Mouse (Mus musculus): ENCODE data around the gene Adamts13.

Gene Adamts13

GRCm38 (mm10) chr2:26973116-26973515 is at the start of gene Adamts13:
Gene Adamts13, plus strand, starts transcription at chr2:26973416.
- CTCF ChIA-PET: no interaction called here

- CTCF ChIA-PET: interaction anchor here (0.6 kb wide), 1 partner anchor 27 kb away, joined by 3 read pairs; no protein-coding TSS in a partner anchor
Observed at GRCm38 (mm10) chr2:26927745-26928476, 45.3 kb upstream of the Adamts13 start.

- CTCF ChIA-PET: interaction anchor here (0.6 to 1.0 kb wide), 2 partner anchors 14 to 108 kb away, joined by 3 read pairs; partner anchors contain the start of gene Surf1
Observed at GRCm38 (mm10) chr2:26930390-26930789, 42.8 kb upstream of the Adamts13 start.

- CTCF ChIA-PET: interaction anchor here (0.6 kb wide), 1 partner anchor 14 kb away, joined by 3 read pairs; no protein-coding TSS in a partner anchor
Observed at GRCm38 (mm10) chr2:26932473-26933303, 40.5 kb upstream of the Adamts13 start.

GRCm38 (mm10) chr2:26933304-26934055 is 39.7 kb upstream of the Adamts13 start, which contains the start of the genes Surf4 and Stkld1:
Gene Surf4, minus strand, starts transcription at chr2:26933928.
Gene Stkld1, plus strand, starts transcription at chr2:26934047.
- CTCF ChIA-PET: interaction anchor here (0.6 kb wide), 1 partner anchor 15 kb away, joined by 3 read pairs; no protein-coding TSS in a partner anchor

- CTCF ChIA-PET: interaction anchor here (0.7 kb wide), 1 partner anchor 370 kb away, joined by 4 read pairs; no protein-coding TSS in a partner anchor
Observed at GRCm38 (mm10) chr2:26935286-26935685, 37.9 kb upstream of the Adamts13 start.

- CTCF ChIA-PET: interaction anchor here (0.8 kb wide), 1 partner anchor 499 kb away, joined by 3 read pairs; no protein-coding TSS in a partner anchor
Observed at GRCm38 (mm10) chr2:26936425-26936824, 36.8 kb upstream of the Adamts13 start.

- CTCF ChIA-PET: no interaction called here
Observed at GRCm38 (mm10) chr2:26941539-26941938, 31.7 kb upstream of the Adamts13 start.

- CTCF ChIA-PET: no interaction called here
Observed at GRCm38 (mm10) chr2:26943253-26943652, 30.0 kb upstream of the Adamts13 start.

GRCm38 (mm10) chr2:26950411-26950810 is 22.8 kb upstream of the Adamts13 start:
- CTCF ChIA-PET: no interaction called here

- CTCF ChIA-PET: no interaction called here
Observed at GRCm38 (mm10) chr2:26951346-26951905, 21.8 kb upstream of the Adamts13 start.

- CTCF ChIA-PET: no interaction called here
Observed at GRCm38 (mm10) chr2:26952193-26952592, 21.0 kb upstream of the Adamts13 start.

GRCm38 (mm10) chr2:26952866-26953265 is 20.4 kb upstream of the Adamts13 start:
- CTCF ChIA-PET: no interaction called here

- CTCF ChIA-PET: interaction anchor here (0.8 kb wide), 1 partner anchor 28 kb away, joined by 3 read pairs; no protein-coding TSS in a partner anchor
Observed at GRCm38 (mm10) chr2:26954735-26955395, 18.4 kb upstream of the Adamts13 start.

- CTCF ChIA-PET: no interaction called here
Observed at GRCm38 (mm10) chr2:26956811-26957487, 16.3 kb upstream of the Adamts13 start.

- CTCF ChIA-PET: no interaction called here
Observed at GRCm38 (mm10) chr2:26957488-26957859, 15.7 kb upstream of the Adamts13 start.

- CTCF ChIA-PET: no interaction called here
Observed at GRCm38 (mm10) chr2:26960756-26961155, 12.5 kb upstream of the Adamts13 start.

GRCm38 (mm10) chr2:26963923-26964723 is 9.1 kb upstream of the Adamts13 start, which contains the start of gene Rexo4:
Gene Rexo4, minus strand, starts transcription at chr2:26964386.
- CTCF ChIA-PET: no interaction called here

- CTCF ChIA-PET: interaction anchor here (0.8 kb wide), 1 partner anchor 101 kb away, joined by 11 read pairs; no protein-coding TSS in a partner anchor
Observed at GRCm38 (mm10) chr2:26964724-26965370, 8.4 kb upstream of the Adamts13 start.
